Mouse (Mus musculus) fibroblast of lung, adult 2 months (primary cell): ENCODE results near the gene Adamts6.

ENCODE experiments used
- DNase-seq: peaks from one replicate; pipeline ENCODE4 v3.0.0-alpha.2; 2011; ENCODE audit warnings: low read depth

Adamts6 gene

GRCm38 (mm10) chr13:104287366-104288225 lies at the start of gene Adamts6:
Gene Adamts6 (plus strand): TSS chr13:104287835.
- peak; percentile 33 for DNase-seq

GRCm38 (mm10) chr13:104258997-104259396 lies 28.6 kb upstream of the Adamts6 start:
- DNase-seq: no peak

GRCm38 (mm10) chr13:104285031-104285431 lies 2.6 kb upstream of the Adamts6 start:
- DNase-seq: peak; percentile 27

- DNase-seq: peak; percentile 12
Observed at GRCm38 (mm10) chr13:104285737-104286311, 1.8 kb upstream of the Adamts6 start.

- DNase-seq: peak; percentile 9
Observed at GRCm38 (mm10) chr13:104286336-104286735, 1.3 kb upstream of the Adamts6 start.

- peak; percentile 85 for DNase-seq
Observed at GRCm38 (mm10) chr13:104286897-104287309, 732 bp upstream of the Adamts6 start.

- DNase-seq: peak; percentile 83
Observed at GRCm38 (mm10) chr13:104288226-104288859, 708 bp downstream of the Adamts6 start.

GRCm38 (mm10) chr13:104289176-104289575 lies 1.5 kb downstream of the Adamts6 start:
- no peak for DNase-seq

- DNase-seq: no peak
Observed at GRCm38 (mm10) chr13:104295472-104295871, 7.8 kb downstream of the Adamts6 start.

- DNase-seq: no peak
Observed at GRCm38 (mm10) chr13:104329336-104329735, 41.7 kb downstream of the Adamts6 start.

GRCm38 (mm10) chr13:104329742-104330141 lies 42.1 kb downstream of the Adamts6 start:
- DNase-seq: no peak

GRCm38 (mm10) chr13:104352590-104352989 lies 65.0 kb downstream of the Adamts6 start:
- no peak for DNase-seq

- no peak for DNase-seq
Observed at GRCm38 (mm10) chr13:104393427-104394356, 106.1 kb downstream of the Adamts6 start.

- no peak for DNase-seq
Observed at GRCm38 (mm10) chr13:104397814-104398213, 110.2 kb downstream of the Adamts6 start.

- no peak for DNase-seq
Observed at GRCm38 (mm10) chr13:104432734-104433133, 145.1 kb downstream of the Adamts6 start.

- no peak for DNase-seq
Observed at GRCm38 (mm10) chr13:104442559-104442958, 154.9 kb downstream of the Adamts6 start.

- no peak for DNase-seq
Observed at GRCm38 (mm10) chr13:104445437-104445836, 157.8 kb downstream of the Adamts6 start.

- DNase-seq: no peak
Observed at GRCm38 (mm10) chr13:104446974-104447373, 159.3 kb downstream of the Adamts6 start.

GRCm38 (mm10) chr13:104447470-104447869 lies 159.8 kb downstream of the Adamts6 start:
- DNase-seq: no peak

- no peak for DNase-seq
Observed at GRCm38 (mm10) chr13:104448349-104448748, 160.7 kb downstream of the Adamts6 start.

- no peak for DNase-seq
Observed at GRCm38 (mm10) chr13:104453271-104453974, 165.8 kb downstream of the Adamts6 start.
